Mouse (Mus musculus): ENCODE measurements around the gene Ppp1ca. TPM values are rescaled to one million over a fixed set of nuclear protein-coding genes. Genes with fewer than 3 reads are reported as not detected.

Ppp1ca gene
- polyA plus RNA-seq, 1 experiment from 2014 or later: 627 TPM

DNA sequence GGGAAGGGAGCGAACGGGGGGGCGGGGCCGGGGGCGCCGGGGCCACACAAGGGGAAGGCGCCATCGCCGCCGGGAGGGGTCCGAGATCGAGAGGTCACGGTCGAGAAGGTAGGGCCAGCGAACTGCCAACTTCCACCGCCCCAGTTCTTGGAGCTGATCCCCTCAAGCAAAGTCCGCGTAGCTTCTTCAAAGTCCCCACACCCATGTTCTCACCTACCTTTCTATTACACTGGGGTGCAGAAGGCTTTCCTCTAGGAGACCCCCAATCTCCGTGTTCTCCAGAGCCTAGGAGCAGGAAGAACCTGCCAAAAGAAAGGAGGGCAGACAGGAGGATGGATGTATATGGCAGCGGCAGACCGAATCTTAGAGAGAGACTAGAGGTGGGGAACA lies 23.6 kb downstream of the Ppp1ca start:
- peaks cover 57% of the 10 kb centered on the region for H3K4me1 ChIP-seq (replicated peaks)
- H3K9me3 ChIP-seq (replicated peaks): no peaks in the 10 kb centered on the region
- peak overlapping the region; percentile 67 for H3K4me3 ChIP-seq
- peak overlapping the region; percentile 91 for H3K4me2 ChIP-seq
- no peak overlapping the region for H3K27ac ChIP-seq (ENCODE audit: poor library complexity, severe bottlenecking)
- H3K9ac ChIP-seq: peak overlapping the region; percentile 81
- H3K27me3 ChIP-seq (replicated peaks): peaks cover 70% of the 10 kb centered on the region
- WGBS: 3% methylated on average over 18 of the region's 21 CpGs
- no peak for ATAC-seq (ENCODE audit: insufficient number of reproducible peaks, low FRiP score)
- no peaks in the 10 kb centered on the region for H3K36me3 ChIP-seq

DNA sequence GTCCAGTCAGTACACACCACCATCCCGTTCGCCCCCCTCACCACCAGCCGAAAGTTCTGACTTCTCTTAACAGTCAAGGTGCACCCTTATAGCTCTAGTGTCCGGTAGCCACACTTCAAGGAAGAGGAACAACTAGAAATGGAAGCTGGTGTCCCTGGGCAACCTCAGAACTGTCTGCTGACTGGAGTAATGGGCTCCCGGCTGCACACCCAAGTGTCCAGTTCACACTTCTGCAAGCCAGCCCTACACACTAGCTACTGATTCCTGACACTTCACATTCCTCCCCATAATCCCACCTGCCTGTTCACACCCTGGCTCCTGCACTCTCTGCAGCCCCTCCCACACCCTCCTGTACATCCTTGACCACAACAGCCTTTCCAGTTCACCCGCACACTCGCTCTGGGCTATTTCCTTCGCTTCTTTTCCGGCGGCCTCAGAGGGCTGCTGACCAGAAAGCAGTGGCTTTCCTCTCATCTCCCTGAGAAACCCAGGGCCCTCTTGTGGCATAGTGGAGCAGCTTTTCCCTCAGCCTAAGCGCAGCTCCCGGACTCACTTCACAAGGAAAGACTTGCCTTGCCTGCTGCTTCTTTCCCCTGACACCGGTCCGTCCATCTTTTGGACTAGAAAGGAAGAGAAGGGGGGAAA lies 24.3 kb downstream of the Ppp1ca start:
- WGBS: 14% methylated on average over 14 of the region's 14 CpGs
- Histone ChIP-seq H3K27ac (ENCODE audit: poor library complexity, severe bottlenecking) (no peak overlapping the region), H3K9ac (0 out of 2 replicates have a peak overlapping the region, but pooled peaks have one; percentile 23), H3K4me2 (peak overlapping the region; percentile 44), H3K4me1 (replicated peaks) (peaks cover 64% of the 10 kb centered on the region), H3K9me3 (replicated peaks) (no peaks in the 10 kb centered on the region), H3K27me3 (replicated peaks) (peaks cover 72% of the 10 kb centered on the region), H3K36me3 (no peaks in the 10 kb centered on the region), H3K4me3 (peak overlapping the region; percentile 1; the same call in 1 of the 2 replicates)
- no peak for ATAC-seq (ENCODE audit: insufficient number of reproducible peaks, low FRiP score)

DNA sequence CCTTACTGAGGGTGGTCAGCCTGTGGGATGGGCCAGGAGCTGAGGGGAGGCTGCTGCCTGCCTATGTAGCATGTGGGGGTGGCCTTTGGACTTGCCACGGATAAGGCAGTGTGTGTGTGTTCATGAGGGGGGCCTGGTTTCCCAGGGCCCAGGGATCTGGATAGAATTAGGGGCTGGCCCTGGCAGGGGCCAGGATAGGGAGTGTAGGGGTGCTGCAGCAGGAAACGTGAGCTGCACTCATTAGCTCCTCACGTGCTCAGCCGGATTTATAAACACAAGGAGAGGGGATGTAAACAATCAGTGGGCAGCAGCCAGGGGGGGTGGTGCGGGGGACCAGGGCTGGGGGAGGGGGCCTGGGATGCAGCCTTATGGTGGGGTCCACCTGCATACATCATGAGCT lies 25.3 kb downstream of the Ppp1ca start:
- Histone ChIP-seq H3K27me3 (replicated peaks) (peaks cover 71% of the 10 kb centered on the region), H3K9me3 (replicated peaks) (no peaks in the 10 kb centered on the region), H3K27ac (ENCODE audit: poor library complexity, severe bottlenecking) (no peak overlapping the region), H3K9ac (0 out of 2 replicates have a peak overlapping the region, but pooled peaks have one; percentile 9), H3K4me1 (replicated peaks) (peaks cover 74% of the 10 kb centered on the region), H3K4me2 (no peak overlapping the region), H3K4me3 (no peak overlapping the region), H3K36me3 (no peaks in the 10 kb centered on the region)
- WGBS: 20% methylated on average over 5 of the region's 5 CpGs
- no peak for ATAC-seq (ENCODE audit: insufficient number of reproducible peaks, low FRiP score)

DNA sequence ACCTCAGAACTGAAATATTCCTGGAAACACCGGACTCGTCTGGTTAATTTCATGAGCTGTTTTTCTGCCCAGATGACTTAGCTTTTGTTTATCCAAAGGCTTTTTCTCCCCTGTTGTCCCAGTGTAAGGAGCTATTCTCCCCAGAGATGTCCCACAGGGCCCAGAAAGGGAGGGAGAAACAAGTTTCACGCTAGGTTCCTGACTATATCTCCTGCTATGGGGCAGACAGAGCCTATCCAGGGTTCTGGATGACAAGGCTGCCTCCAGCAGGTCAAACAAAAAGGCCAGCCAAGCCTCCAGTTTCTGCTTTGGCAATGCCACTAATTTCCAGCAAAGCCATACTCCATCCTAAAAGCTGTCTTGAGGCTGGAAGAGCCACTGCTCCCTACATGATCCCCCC lies 26.0 kb downstream of the Ppp1ca start:
- Histone ChIP-seq H3K4me3 (no peak overlapping the region), H3K9me3 (replicated peaks) (no peaks in the 10 kb centered on the region), H3K9ac (no peak overlapping the region), H3K4me1 (replicated peaks) (peaks cover 75% of the 10 kb centered on the region), H3K4me2 (no peak overlapping the region), H3K36me3 (no peaks in the 10 kb centered on the region), H3K27ac (ENCODE audit: poor library complexity, severe bottlenecking) (no peak overlapping the region), H3K27me3 (replicated peaks) (peaks cover 71% of the 10 kb centered on the region)
- ATAC-seq (ENCODE audit: insufficient number of reproducible peaks, low FRiP score): no peak
- WGBS: 43% methylated on average over 3 of the region's 3 CpGs

DNA sequence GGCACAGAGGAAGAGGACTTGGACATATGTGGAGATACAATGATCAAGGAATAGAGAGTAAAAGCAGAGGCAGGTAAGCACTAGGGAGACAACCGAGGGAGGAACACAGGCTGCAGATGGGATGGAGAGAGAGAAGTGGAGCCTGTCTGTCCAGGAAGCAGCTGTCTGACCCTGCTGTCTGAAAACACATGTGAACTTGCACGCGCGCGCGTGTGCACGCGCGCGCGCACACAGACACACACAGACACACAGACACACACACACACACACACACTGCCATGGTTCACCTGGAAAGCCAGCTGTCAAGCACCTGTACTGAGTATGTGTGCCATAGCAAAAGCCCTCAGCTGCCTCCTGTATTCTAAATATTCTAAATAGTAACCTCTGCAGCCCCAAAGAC lies 26.4 kb downstream of the Ppp1ca start:
- H3K4me3 ChIP-seq: no peak overlapping the region
- no peak overlapping the region for H3K4me2 ChIP-seq
- H3K9ac ChIP-seq: no peak overlapping the region
- H3K4me1 ChIP-seq (replicated peaks): peaks cover 71% of the 10 kb centered on the region
- H3K9me3 ChIP-seq (replicated peaks): no peaks in the 10 kb centered on the region
- H3K36me3 ChIP-seq: no peaks in the 10 kb centered on the region
- WGBS: 86% methylated on average over 7 of the region's 11 CpGs
- ATAC-seq (ENCODE audit: insufficient number of reproducible peaks, low FRiP score): no peak
- H3K27ac ChIP-seq (ENCODE audit: poor library complexity, severe bottlenecking): no peak overlapping the region
- peaks cover 67% of the 10 kb centered on the region for H3K27me3 ChIP-seq (replicated peaks)

DNA sequence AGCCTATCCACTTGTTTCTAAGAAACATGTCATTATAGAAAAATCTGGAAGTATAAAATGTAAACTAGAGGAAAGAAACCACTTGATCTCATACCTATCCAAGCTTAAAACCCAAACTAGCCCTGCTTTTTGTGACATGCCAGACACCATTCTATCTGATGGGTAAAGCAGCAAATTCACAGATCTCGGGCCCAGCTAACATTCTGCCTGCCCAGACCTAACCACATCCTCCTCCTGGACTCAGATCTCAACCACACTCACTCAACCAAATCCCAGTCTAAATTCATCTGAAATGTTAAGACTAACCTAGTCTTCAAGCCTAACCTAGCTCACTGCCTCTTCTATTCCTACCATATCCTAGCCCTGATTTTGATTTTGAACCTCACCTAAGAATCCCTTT lies 26.9 kb downstream of the Ppp1ca start:
- Histone ChIP-seq H3K4me2 (no peak overlapping the region), H3K4me3 (no peak overlapping the region), H3K4me1 (replicated peaks) (peaks cover 66% of the 10 kb centered on the region), H3K27ac (ENCODE audit: poor library complexity, severe bottlenecking) (no peak overlapping the region), H3K27me3 (replicated peaks) (peaks cover 63% of the 10 kb centered on the region), H3K9ac (no peak overlapping the region), H3K9me3 (replicated peaks) (no peaks in the 10 kb centered on the region), H3K36me3 (no peaks in the 10 kb centered on the region)
- WGBS: 68% methylated on average over 1 of the region's 1 CpGs
- ATAC-seq (ENCODE audit: insufficient number of reproducible peaks, low FRiP score): no peak

DNA sequence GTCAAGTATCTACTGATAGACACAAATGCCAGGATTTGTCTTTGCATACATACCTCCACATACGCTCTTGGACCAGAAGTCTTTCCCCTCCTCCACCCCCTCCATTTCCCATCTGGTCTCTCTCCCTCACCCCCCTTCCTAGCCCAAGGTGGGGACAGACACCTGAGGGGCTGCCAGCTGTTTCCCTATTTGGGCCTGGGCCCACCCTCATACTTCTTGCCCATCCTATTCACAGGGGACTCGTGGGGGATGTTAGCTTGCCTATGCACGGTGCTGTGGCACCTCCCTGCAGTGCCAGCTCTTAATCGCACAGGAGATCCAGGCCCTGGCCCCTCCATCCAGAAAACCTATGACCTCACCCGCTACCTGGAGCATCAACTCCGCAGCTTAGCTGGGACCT lies 28.1 kb downstream of the Ppp1ca start:
- Histone ChIP-seq H3K27me3 (replicated peaks) (peaks cover 53% of the 10 kb centered on the region), H3K9me3 (replicated peaks) (no peaks in the 10 kb centered on the region), H3K4me2 (no peak overlapping the region), H3K9ac (no peak overlapping the region), H3K4me1 (replicated peaks) (peaks cover 55% of the 10 kb centered on the region), H3K27ac (ENCODE audit: poor library complexity, severe bottlenecking) (no peak overlapping the region), H3K36me3 (no peaks in the 10 kb centered on the region), H3K4me3 (no peak overlapping the region)
- no peak for ATAC-seq (ENCODE audit: insufficient number of reproducible peaks, low FRiP score)
- WGBS: 78% methylated on average over 6 of the region's 6 CpGs

DNA sequence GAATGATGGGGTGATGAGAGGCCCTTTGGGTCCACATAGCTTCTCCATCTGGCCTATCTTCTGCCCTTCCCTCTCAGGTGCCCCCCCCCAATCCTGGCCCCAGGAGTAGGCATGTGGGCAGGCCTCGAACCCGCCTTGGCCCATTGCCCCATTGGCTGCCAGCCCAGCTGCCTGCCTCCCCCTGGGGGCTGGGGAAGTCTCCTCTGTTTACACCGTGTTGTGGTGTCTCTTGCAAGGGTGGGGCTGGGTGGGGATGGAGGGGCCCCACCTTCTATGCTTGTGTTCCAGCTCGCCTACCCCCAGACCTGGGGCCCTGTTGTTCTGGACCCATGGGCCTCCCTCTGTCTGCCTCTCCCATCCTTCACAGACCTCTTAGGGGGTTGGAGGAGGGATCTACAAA lies 28.6 kb downstream of the Ppp1ca start:
- Histone ChIP-seq H3K4me3 (no peak overlapping the region), H3K27me3 (replicated peaks) (peaks cover 53% of the 10 kb centered on the region), H3K9me3 (replicated peaks) (no peaks in the 10 kb centered on the region), H3K4me2 (peak overlapping the region; percentile 8; the same call in 1 of the 2 replicates), H3K4me1 (replicated peaks) (peaks cover 51% of the 10 kb centered on the region), H3K36me3 (no peaks in the 10 kb centered on the region), H3K27ac (ENCODE audit: poor library complexity, severe bottlenecking) (no peak overlapping the region), H3K9ac (no peak overlapping the region)
- no peak for ATAC-seq (ENCODE audit: insufficient number of reproducible peaks, low FRiP score)
- WGBS: 45% methylated on average over 4 of the region's 4 CpGs

DNA sequence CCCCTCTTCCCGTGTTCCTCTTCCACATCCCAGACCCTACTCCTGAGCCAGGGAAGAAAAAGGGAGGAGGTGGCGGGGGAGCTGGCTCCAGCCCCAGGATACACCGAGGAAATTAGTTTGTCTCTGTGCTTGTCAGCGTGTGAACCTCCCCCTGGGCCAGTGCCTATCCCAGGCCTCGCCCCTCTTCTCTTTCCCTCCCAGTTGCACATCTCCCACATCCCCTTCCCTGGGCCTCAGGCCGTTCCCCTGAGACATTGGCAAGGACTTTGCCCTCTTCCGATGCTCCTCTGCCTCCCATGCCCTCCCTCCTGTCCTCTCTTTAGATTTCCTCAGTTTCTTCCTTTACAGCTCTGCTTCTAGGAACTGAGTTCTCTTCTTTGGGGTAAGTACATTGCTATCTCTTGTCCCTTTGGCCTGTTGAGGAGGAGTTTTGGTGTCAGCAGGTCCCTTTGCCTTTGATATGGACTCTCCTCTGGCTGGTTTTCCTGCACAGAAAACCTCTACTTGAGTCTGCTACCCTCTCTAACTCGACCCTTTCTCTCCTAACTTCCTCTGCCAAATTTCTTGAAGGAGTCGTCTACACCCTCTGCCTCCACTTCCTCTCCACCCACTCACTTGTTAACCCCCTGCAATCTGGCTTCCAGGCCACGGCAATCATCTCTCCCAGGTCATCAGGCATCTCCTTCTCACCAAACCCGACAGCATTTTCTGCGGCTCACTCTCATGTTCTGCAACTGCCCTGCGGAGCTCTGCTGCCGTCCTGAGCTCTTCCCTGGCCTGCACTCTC lies 29.3 kb downstream of the Ppp1ca start:
- H3K27ac ChIP-seq (ENCODE audit: poor library complexity, severe bottlenecking): no peak overlapping the region
- WGBS: 30% methylated on average over 14 of the region's 14 CpGs
- no peaks in the 10 kb centered on the region for H3K9me3 ChIP-seq (replicated peaks)
- no peak overlapping the region for H3K9ac ChIP-seq
- no peak overlapping the region for H3K4me3 ChIP-seq
- no peaks in the 10 kb centered on the region for H3K36me3 ChIP-seq
- H3K4me2 ChIP-seq: 0 out of 2 replicates have a peak overlapping the region, but pooled peaks have one; percentile 1
- H3K27me3 ChIP-seq (replicated peaks): peaks cover 53% of the 10 kb centered on the region
- H3K4me1 ChIP-seq (replicated peaks): peaks cover 45% of the 10 kb centered on the region
- no peak for ATAC-seq (ENCODE audit: insufficient number of reproducible peaks, low FRiP score)

DNA sequence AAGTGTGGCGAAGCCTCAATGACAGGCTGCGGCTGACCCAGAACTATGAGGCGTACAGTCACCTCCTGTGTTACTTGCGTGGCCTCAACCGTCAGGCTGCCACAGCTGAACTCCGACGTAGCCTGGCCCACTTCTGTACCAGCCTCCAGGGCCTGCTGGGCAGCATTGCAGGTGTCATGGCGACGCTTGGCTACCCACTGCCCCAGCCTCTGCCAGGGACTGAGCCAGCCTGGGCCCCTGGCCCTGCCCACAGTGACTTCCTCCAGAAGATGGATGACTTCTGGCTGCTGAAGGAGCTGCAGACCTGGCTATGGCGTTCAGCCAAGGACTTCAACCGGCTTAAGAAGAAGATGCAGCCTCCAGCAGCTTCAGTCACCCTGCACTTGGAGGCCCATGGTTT lies 30.3 kb downstream of the Ppp1ca start:
- Histone ChIP-seq H3K9me3 (replicated peaks) (no peaks in the 10 kb centered on the region), H3K27ac (ENCODE audit: poor library complexity, severe bottlenecking) (no peak overlapping the region), H3K9ac (no peak overlapping the region), H3K4me1 (replicated peaks) (peaks cover 35% of the 10 kb centered on the region), H3K4me3 (no peak overlapping the region), H3K36me3 (no peaks in the 10 kb centered on the region), H3K4me2 (no peak overlapping the region), H3K27me3 (replicated peaks) (peaks cover 52% of the 10 kb centered on the region)
- no peak for ATAC-seq (ENCODE audit: insufficient number of reproducible peaks, low FRiP score)
- 81% methylated on average over 11 of the region's 11 CpGs for WGBS

DNA sequence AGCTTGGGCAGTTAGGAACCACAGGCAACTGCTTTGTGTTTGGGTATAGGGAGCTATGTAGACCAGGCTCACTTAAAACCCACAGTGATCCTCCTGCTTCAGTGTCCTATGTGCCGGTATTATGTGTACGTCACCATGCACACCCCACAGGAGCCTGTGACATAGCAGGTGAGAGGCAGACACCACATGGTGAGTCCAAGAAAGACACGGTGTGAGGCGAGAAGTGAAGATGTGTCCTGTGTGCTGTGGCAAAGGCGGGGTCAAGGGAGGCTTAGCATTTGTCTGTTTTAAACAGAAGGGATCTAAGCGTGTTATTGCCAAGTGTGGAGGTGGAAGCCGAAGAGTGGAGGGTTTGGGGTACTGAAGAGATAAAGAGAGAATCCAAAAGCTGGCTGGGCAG lies 34.9 kb downstream of the Ppp1ca start:
- Histone ChIP-seq H3K4me1 (replicated peaks) (peaks cover 19% of the 10 kb centered on the region), H3K4me3 (no peak overlapping the region), H3K4me2 (no peak overlapping the region), H3K9me3 (replicated peaks) (no peaks in the 10 kb centered on the region), H3K27ac (ENCODE audit: poor library complexity, severe bottlenecking) (no peak overlapping the region), H3K36me3 (no peaks in the 10 kb centered on the region), H3K9ac (no peak overlapping the region), H3K27me3 (replicated peaks) (peaks cover 47% of the 10 kb centered on the region)
- 83% methylated on average over 7 of the region's 7 CpGs for WGBS
- no peak for ATAC-seq (ENCODE audit: insufficient number of reproducible peaks, low FRiP score)
